Mouse (Mus musculus) frontal cortex, postnatal 14 days (tissue): ENCODE measurements around the gene Fkbp1b.
"Not testable (repeated sequence)": the region's sequence is repeated elsewhere in the genome, so short reads cannot be mapped to it uniquely, and the experiment has no call there.

Source experiments
- DNase-seq, 2 experiments: peaks; one replicate each; pipeline ENCODE4 v3.0.0; 2022; ENCODE audit warnings: low spot score in 2 of 2

The Fkbp1b gene

GRCm38 (mm10) chr12:4841392-4841887 lies at the start of gene Fkbp1b:
Gene Fkbp1b (minus strand): TSS chr12:4841591.
- DNase-seq = peak in 1 of 2 experiments; percentile 32

- no peak for DNase-seq
These were observed 48.5 kb upstream of the Fkbp1b start for GRCm38 (mm10) chr12:4889891-4890290.

GRCm38 (mm10) chr12:4889251-4889650 lies 47.9 kb upstream of the Fkbp1b start:
- no peak for DNase-seq

GRCm38 (mm10) chr12:4888739-4889138 lies 47.3 kb upstream of the Fkbp1b start:
- no peak for DNase-seq

- not testable (repeated sequence) for DNase-seq
These were observed 45.2 kb upstream of the Fkbp1b start for GRCm38 (mm10) chr12:4886581-4886980.

GRCm38 (mm10) chr12:4885062-4885461 lies 43.7 kb upstream of the Fkbp1b start:
- DNase-seq = no peak

GRCm38 (mm10) chr12:4882086-4882485 lies 40.7 kb upstream of the Fkbp1b start:
- no peak for DNase-seq

- no peak for DNase-seq
These were observed 37.7 kb upstream of the Fkbp1b start for GRCm38 (mm10) chr12:4879048-4879447.

GRCm38 (mm10) chr12:4878296-4878783 lies 36.9 kb upstream of the Fkbp1b start:
- no peak for DNase-seq

GRCm38 (mm10) chr12:4875623-4876022 lies 34.2 kb upstream of the Fkbp1b start:
- DNase-seq = no peak

- peak in 1 of 2 experiments; percentile 40 for DNase-seq
These were observed 33.0 kb upstream of the Fkbp1b start, which contains the start of gene Mfsd2b for GRCm38 (mm10) chr12:4874161-4874927. Gene Mfsd2b (minus strand): TSS chr12:4874359.

GRCm38 (mm10) chr12:4873531-4873930 lies 32.1 kb upstream of the Fkbp1b start:
- no peak for DNase-seq

- DNase-seq = no peak
These were observed 31.6 kb upstream of the Fkbp1b start for GRCm38 (mm10) chr12:4872983-4873477.

- DNase-seq = no peak
These were observed 30.9 kb upstream of the Fkbp1b start for GRCm38 (mm10) chr12:4872273-4872672.

- no peak for DNase-seq
These were observed 29.9 kb upstream of the Fkbp1b start for GRCm38 (mm10) chr12:4871260-4871659.

GRCm38 (mm10) chr12:4868924-4869323 lies 27.5 kb upstream of the Fkbp1b start:
- DNase-seq = no peak

- no peak for DNase-seq
These were observed 22.9 kb upstream of the Fkbp1b start for GRCm38 (mm10) chr12:4864338-4864690.

GRCm38 (mm10) chr12:4863654-4864337 lies 22.4 kb upstream of the Fkbp1b start:
- no peak for DNase-seq

- DNase-seq = no peak
These were observed 21.3 kb upstream of the Fkbp1b start for GRCm38 (mm10) chr12:4862672-4863071.

GRCm38 (mm10) chr12:4859241-4859914 lies 18.0 kb upstream of the Fkbp1b start:
- no peak for DNase-seq

GRCm38 (mm10) chr12:4856834-4857233 lies 15.4 kb upstream of the Fkbp1b start:
- DNase-seq = no peak

GRCm38 (mm10) chr12:4856160-4856559 lies 14.8 kb upstream of the Fkbp1b start:
- no peak for DNase-seq
